In the genomic region with DNA sequence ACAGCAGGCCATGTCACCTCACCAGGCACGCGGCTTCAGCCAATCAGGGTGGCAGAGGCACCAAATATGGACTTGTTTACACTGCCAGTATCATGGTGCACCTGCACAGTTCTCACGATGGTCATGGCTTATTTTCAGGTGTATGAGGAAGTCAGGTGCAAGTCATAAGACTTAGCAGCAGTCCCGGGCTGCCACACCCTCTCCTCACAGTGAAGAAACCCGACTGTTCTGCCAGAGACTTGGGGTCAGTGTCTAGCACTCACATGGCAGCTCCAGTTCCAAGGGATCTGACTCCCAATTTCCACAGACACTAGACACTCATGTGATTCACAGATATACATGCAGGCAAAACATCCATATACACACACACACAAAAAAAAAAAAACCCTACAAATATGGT, we compare ENCODE assay signal across 24 mouse cellular contexts. TPM values are rescaled to one million over a fixed set of nuclear protein-coding genes. Genes with fewer than 3 reads are reported as not detected.
"Had no signal": no experiment of that assay in that cellular context is flagged by ENCODE, and none has a peak within 500 bp of the region (broad histone marks: within the 10 kb centered on the region; RNA-seq: fewer than 3 reads in every experiment).

No protein-coding gene starts in this region.

- H3K4me2 ChIP-seq: kidney, embryonic 15.5 days; limb, embryonic 12.5 days; limb, embryonic 15.5 days; liver, embryonic 11.5 days; lung, embryonic 14.5 days; midbrain, embryonic 13.5 days; stomach, embryonic 15.5 days had no signal

- ATAC-seq: lung, postnatal 0 days; midbrain, embryonic 13.5 days had no signal

- H3K27me3 ChIP-seq: kidney, embryonic 15.5 days; limb, embryonic 12.5 days; limb, embryonic 15.5 days; midbrain, embryonic 13.5 days; stomach, embryonic 15.5 days had no signal

- H3K36me3 ChIP-seq: kidney, embryonic 15.5 days; limb, embryonic 12.5 days; limb, embryonic 15.5 days; midbrain, embryonic 13.5 days; stomach, embryonic 15.5 days had no signal

- H3K27ac ChIP-seq: kidney, embryonic 15.5 days; limb, embryonic 12.5 days; limb, embryonic 15.5 days; liver, embryonic 14.5 days; macrophage; midbrain, embryonic 13.5 days; stomach, embryonic 15.5 days had no signal

- H3K4me3 ChIP-seq: kidney, embryonic 15.5 days; limb, embryonic 12.5 days; limb, embryonic 15.5 days; midbrain, embryonic 13.5 days; stomach, embryonic 15.5 days had no signal

- H3K9ac ChIP-seq: kidney, embryonic 15.5 days; limb, embryonic 12.5 days; limb, embryonic 15.5 days; liver, embryonic 14.5 days; liver, postnatal 0 days; lung, embryonic 14.5 days; midbrain, embryonic 13.5 days; stomach, embryonic 15.5 days had no signal

- DNase-seq: kidney, adult 8-10 months; kidney, postnatal 10 days; kidney, postnatal 4 days; left cerebral cortex, postnatal 4 days; liver, postnatal 0 days; lung, embryonic 14.5 days; right cerebral cortex, postnatal 14 days; right cerebral cortex, postnatal 4 days; thymus, adult 18-20 months; thymus, postnatal 36 days had no signal

- H3K9me3 ChIP-seq: kidney, embryonic 15.5 days; limb, embryonic 12.5 days; limb, embryonic 15.5 days; midbrain, embryonic 13.5 days; stomach, embryonic 15.5 days had no signal

RNA-seq across cellular contexts. Expression of gene Dapl1, which starts 18.1 kb away (rescaled TPM):
- total RNA-seq: layer of hippocampus, adult 18-20 months; layer of hippocampus, postnatal 14 days; midbrain, postnatal 0 days had no signal
- polyA plus RNA-seq: liver, embryonic 14.5 days; liver, postnatal 0 days; macrophage; neural tube, embryonic 11.5 days; neural tube, embryonic 14.5 days had no signal
